Mouse (Mus musculus) ES-Bruce4 (cell line): Measurements from ENCODE around the gene Sco2.

Experiments
- CTCF ChIP-seq: IDR thresholded peaks from one replicate; pipeline ENCODE4 v1.8.1; 2011; ENCODE audit warnings: low read depth, low read length
- EP300 ChIP-seq: IDR thresholded peaks from 2 replicates; pipeline ENCODE4 v1.6.1; 2011; ENCODE audit warnings: low read depth, low read length; ENCODE audit not compliant: insufficient read depth
- POLR2A ChIP-seq: IDR thresholded peaks from one replicate; pipeline ENCODE4 v1.8.1; 2011; ENCODE audit warnings: low read length; ENCODE audit not compliant: insufficient read depth

DNA sequence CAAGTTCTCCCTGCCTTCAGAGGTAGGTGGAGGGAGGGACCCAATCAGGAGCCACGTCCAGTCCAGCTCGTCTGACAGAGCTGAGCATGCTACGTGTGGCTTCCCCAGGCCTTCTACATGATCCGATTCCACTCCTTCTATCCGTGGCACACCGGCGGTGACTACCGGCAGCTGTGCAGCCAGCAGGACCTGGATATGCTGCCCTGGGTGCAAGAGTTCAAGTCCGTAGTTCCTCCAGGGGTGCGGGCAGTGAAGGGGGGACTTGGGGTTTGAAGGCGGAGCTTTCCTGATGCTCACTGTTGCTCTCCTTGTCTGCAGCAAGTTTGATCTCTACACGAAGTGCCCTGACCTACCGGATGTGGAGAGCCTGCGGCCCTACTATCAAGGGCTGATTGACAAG lies 37.2 kb downstream of the Sco2 start:
- TF ChIP-seq CTCF, result no peak
- TF ChIP-seq POLR2A, result no peak
- TF ChIP-seq EP300, result no peak
